Mouse (Mus musculus): ENCODE data around the gene Rnf224. TPM values are rescaled to one million over a fixed set of nuclear protein-coding genes. Genes with fewer than 3 reads are reported as not detected.

The Rnf224 gene
- polyA plus RNA-seq, 1 experiment from 2014 or later, result not detected

- Histone ChIP-seq H3K27ac (replicated peaks) (no peak overlapping the region), H3K36me3 (replicated peaks) (no peaks in the 10 kb centered on the region), H3K27me3 (peaks cover 53% of the 10 kb centered on the region), H3K9me3 (replicated peaks) (no peaks in the 10 kb centered on the region), H3K9ac (no peak overlapping the region), H3K4me2 (no peak overlapping the region), H3K4me1 (replicated peaks) (peaks cover 45% of the 10 kb centered on the region), H3K4me3 (replicated peaks) (no peak overlapping the region)
- 51% methylated on average over 4 of the region's 4 CpGs for WGBS (ENCODE audit: insufficient replicate concordance)
- no peak for ATAC-seq (ENCODE audit: insufficient read depth)
Measured at GRCm38 (mm10) chr2:25237522-25237921, 935 bp upstream of the Rnf224 start.

DNA sequence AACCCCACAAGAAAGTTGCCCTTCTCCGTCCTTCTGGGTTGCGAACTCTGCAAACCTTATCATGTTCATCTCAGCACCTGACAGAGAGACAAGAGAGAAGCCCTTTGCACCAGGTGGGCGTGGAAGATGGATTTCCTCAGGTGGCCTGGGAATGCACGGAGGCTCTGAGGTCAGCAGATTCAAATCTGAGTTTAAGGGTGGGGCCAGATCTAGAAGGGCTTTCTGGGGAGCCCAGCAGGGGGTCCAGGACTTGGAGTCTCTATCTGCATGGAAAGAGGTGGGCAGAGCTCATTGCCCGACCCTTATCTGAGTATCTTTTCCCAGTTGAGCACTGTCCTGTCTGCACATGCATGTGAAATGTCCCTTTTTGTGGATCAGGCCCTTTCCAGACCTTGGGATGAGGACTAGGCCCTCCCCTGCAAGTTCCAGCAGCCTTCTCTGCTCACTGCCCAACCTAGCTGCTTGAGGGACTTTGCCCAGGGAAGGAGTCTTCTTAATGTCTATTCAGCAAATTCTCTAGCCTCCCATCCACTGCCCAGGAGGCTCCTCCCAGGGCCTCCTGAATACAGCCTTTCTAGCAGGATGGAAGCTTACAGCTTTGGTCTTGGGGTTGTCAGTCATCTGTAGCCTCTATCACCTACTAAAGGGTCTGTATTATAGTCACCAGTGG, 1.9 kb downstream of the Rnf224 start:
- peaks cover 22% of the 10 kb centered on the region for H3K4me1 ChIP-seq (replicated peaks)
- no peak overlapping the region for H3K4me3 ChIP-seq (replicated peaks)
- H3K9me3 ChIP-seq (replicated peaks), result no peaks in the 10 kb centered on the region
- no peak overlapping the region for H3K27ac ChIP-seq (replicated peaks)
- no peak overlapping the region for H3K9ac ChIP-seq
- H3K4me2 ChIP-seq, result no peak overlapping the region
- WGBS (ENCODE audit: insufficient replicate concordance), result 55% methylated on average over 5 of the region's 5 CpGs
- peaks cover 47% of the 10 kb centered on the region; the same call in 1 of the 2 replicates for H3K27me3 ChIP-seq
- H3K36me3 ChIP-seq (replicated peaks), result no peaks in the 10 kb centered on the region
- no peak for ATAC-seq (ENCODE audit: insufficient read depth)

GRCm38 (mm10) chr2:25234050-25234449, 2.5 kb downstream of the Rnf224 start, which contains the start of gene Slc34a3:
Gene Slc34a3 (minus strand): TSS chr2:25234364.
- Histone ChIP-seq H3K4me3 (replicated peaks) (no peak within 1 kb of the TSS), H3K9ac (no peak within 1 kb of the TSS), H3K9me3 (replicated peaks) (no peaks in the 10 kb centered on the region), H3K36me3 (replicated peaks) (no peaks in the 10 kb centered on the region), H3K27ac (replicated peaks) (no peak within 1 kb of the TSS), H3K4me1 (replicated peaks) (peaks cover 23% of the 10 kb centered on the region), H3K27me3 (peaks cover 45% of the 10 kb centered on the region), H3K4me2 (no peak within 1 kb of the TSS)
- ATAC-seq (ENCODE audit: insufficient read depth), result no peak
- 60% methylated on average over 3 of the region's 3 CpGs for whole genome bisulfite sequencing (ENCODE audit: insufficient replicate concordance)

GRCm38 (mm10) chr2:25233421-25233820, 3.2 kb downstream of the Rnf224 start:
- peaks cover 29% of the 10 kb centered on the region for H3K4me1 ChIP-seq (replicated peaks)
- H3K4me2 ChIP-seq, result no peak overlapping the region
- WGBS (ENCODE audit: insufficient replicate concordance), result 12% methylated on average over 4 of the region's 4 CpGs
- no peak for ATAC-seq (ENCODE audit: insufficient read depth)
- H3K27ac ChIP-seq (replicated peaks), result no peak overlapping the region
- peaks cover 42% of the 10 kb centered on the region for H3K27me3 ChIP-seq
- H3K36me3 ChIP-seq (replicated peaks), result no peaks in the 10 kb centered on the region
- H3K9me3 ChIP-seq (replicated peaks), result no peaks in the 10 kb centered on the region
- no peak overlapping the region for H3K9ac ChIP-seq
- no peak overlapping the region for H3K4me3 ChIP-seq (replicated peaks)

GRCm38 (mm10) chr2:25231038-25231437, 5.5 kb downstream of the Rnf224 start:
- H3K9ac ChIP-seq, result no peak overlapping the region
- H3K4me3 ChIP-seq (replicated peaks), result no peak overlapping the region
- no peak for ATAC-seq (ENCODE audit: insufficient read depth)
- H3K27me3 ChIP-seq, result peaks cover 31% of the 10 kb centered on the region
- no peaks in the 10 kb centered on the region for H3K36me3 ChIP-seq (replicated peaks)
- H3K4me1 ChIP-seq (replicated peaks), result peaks cover 41% of the 10 kb centered on the region
- no peak overlapping the region for H3K27ac ChIP-seq (replicated peaks)
- 63% methylated on average over 12 of the region's 12 CpGs for WGBS (ENCODE audit: insufficient replicate concordance)
- H3K4me2 ChIP-seq, result no peak overlapping the region
- no peaks in the 10 kb centered on the region for H3K9me3 ChIP-seq (replicated peaks)

DNA sequence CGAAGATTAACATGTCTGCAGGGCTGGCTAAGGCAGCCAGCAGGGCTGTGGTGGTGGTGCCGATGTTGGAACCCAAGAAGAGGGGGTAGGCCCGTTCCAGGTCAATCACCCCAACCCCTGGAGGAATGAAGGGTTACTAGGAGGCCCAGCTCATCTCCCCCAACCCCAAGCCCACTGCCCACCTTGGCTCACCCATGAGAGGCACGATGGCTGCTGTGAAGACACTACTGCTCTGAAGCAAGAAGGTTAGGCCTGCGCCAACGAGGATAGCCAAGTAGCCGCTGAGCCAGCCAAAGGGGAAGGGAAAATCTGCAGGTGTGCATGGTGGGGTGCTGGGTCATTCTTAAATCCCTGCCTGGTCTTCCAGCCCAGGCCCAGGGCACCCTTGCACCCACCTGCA, 6.0 kb downstream of the Rnf224 start:
- no peak overlapping the region for H3K9ac ChIP-seq
- no peak for ATAC-seq (ENCODE audit: insufficient read depth)
- 75% methylated on average over 7 of the region's 7 CpGs for WGBS (ENCODE audit: insufficient replicate concordance)

GRCm38 (mm10) chr2:25229582-25229981, 7.0 kb downstream of the Rnf224 start:
- Histone ChIP-seq H3K4me3 (replicated peaks) (no peak overlapping the region), H3K27me3 (peaks cover 25% of the 10 kb centered on the region), H3K9ac (no peak overlapping the region), H3K4me1 (replicated peaks) (peaks cover 47% of the 10 kb centered on the region), H3K4me2 (no peak overlapping the region), H3K9me3 (replicated peaks) (no peaks in the 10 kb centered on the region), H3K27ac (replicated peaks) (no peak overlapping the region), H3K36me3 (replicated peaks) (no peaks in the 10 kb centered on the region)
- 71% methylated on average over 5 of the region's 5 CpGs for WGBS (ENCODE audit: insufficient replicate concordance)
- no peak for ATAC-seq (ENCODE audit: insufficient read depth)

More for the DNA sequence above, 6.0 kb downstream of the Rnf224 start:
- Histone ChIP-seq H3K36me3 (replicated peaks) (no peaks in the 10 kb centered on the region), H3K4me1 (replicated peaks) (peaks cover 45% of the 10 kb centered on the region), H3K4me3 (replicated peaks) (no peak overlapping the region), H3K27ac (replicated peaks) (no peak overlapping the region), H3K4me2 (no peak overlapping the region), H3K27me3 (peaks cover 31% of the 10 kb centered on the region), H3K9me3 (replicated peaks) (no peaks in the 10 kb centered on the region)

DNA sequence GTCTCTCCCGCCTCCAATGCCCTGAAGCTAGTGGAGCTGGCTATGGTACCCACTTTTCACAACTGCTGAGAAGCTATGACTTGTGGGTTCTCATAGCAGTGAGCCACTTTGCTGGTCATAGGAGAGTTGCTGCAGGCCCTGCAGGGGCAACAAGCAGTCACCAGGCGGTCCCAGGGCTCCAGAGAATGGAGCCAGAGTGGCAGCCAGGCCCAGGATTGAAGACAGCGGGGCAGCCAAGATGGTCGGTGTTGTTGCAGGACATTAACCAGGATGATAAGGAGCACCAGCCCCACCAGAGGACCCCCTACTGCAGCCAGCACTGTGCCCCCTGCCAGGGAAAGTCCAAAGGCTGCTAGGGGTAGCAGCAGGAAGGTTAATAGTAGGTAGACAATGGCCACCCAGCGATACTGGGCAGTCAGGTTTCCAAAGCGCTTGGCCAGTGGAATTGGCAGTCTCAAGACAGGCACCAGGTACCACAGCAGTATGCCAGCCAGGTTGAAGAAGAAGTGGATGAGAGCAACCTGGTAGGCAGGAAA, 7.5 kb downstream of the Rnf224 start:
- WGBS (ENCODE audit: insufficient replicate concordance), result 71% methylated on average over 6 of the region's 6 CpGs
- Histone ChIP-seq H3K4me1 (replicated peaks) (peaks cover 42% of the 10 kb centered on the region), H3K27me3 (peaks cover 25% of the 10 kb centered on the region), H3K36me3 (replicated peaks) (no peaks in the 10 kb centered on the region), H3K4me2 (peak overlapping the region; percentile 70), H3K27ac (replicated peaks) (no peak overlapping the region), H3K9ac (no peak overlapping the region), H3K4me3 (replicated peaks) (peak overlapping the region; percentile 44; the same call in 1 of the 2 replicates), H3K9me3 (replicated peaks) (no peaks in the 10 kb centered on the region)
- ATAC-seq (ENCODE audit: insufficient read depth), result no peak

- ATAC-seq (ENCODE audit: insufficient read depth), result no peak
- H3K9ac ChIP-seq, result peak overlapping the region; percentile 46
- peaks cover 25% of the 10 kb centered on the region for H3K27me3 ChIP-seq
- H3K9me3 ChIP-seq (replicated peaks), result no peaks in the 10 kb centered on the region
- peak overlapping the region; percentile 71 for H3K27ac ChIP-seq (replicated peaks)
- peaks cover 40% of the 10 kb centered on the region for H3K4me1 ChIP-seq (replicated peaks)
- peak overlapping the region; percentile 70 for H3K4me2 ChIP-seq
- peaks cover 4% of the 10 kb centered on the region for H3K36me3 ChIP-seq (replicated peaks)
- WGBS (ENCODE audit: insufficient replicate concordance), result under 1% methylated on average over 7 of the region's 7 CpGs
- peak overlapping the region; percentile 44 for H3K4me3 ChIP-seq (replicated peaks)
Measured at GRCm38 (mm10) chr2:25228431-25228889, 8.1 kb downstream of the Rnf224 start.

GRCm38 (mm10) chr2:25227406-25227805, 9.2 kb downstream of the Rnf224 start:
- H3K36me3 ChIP-seq (replicated peaks), result peaks cover 15% of the 10 kb centered on the region
- peaks cover 17% of the 10 kb centered on the region for H3K27me3 ChIP-seq
- H3K27ac ChIP-seq (replicated peaks), result peak overlapping the region; percentile 71; the same call in 1 of the 2 replicates
- 91% methylated on average over 4 of the region's 4 CpGs for WGBS (ENCODE audit: insufficient replicate concordance)
- no peak overlapping the region for H3K9ac ChIP-seq
- H3K9me3 ChIP-seq (replicated peaks), result no peaks in the 10 kb centered on the region
- no peak overlapping the region for H3K4me3 ChIP-seq (replicated peaks)
- no peak for ATAC-seq (ENCODE audit: insufficient read depth)
- H3K4me1 ChIP-seq (replicated peaks), result peaks cover 41% of the 10 kb centered on the region
- no peak overlapping the region for H3K4me2 ChIP-seq

DNA sequence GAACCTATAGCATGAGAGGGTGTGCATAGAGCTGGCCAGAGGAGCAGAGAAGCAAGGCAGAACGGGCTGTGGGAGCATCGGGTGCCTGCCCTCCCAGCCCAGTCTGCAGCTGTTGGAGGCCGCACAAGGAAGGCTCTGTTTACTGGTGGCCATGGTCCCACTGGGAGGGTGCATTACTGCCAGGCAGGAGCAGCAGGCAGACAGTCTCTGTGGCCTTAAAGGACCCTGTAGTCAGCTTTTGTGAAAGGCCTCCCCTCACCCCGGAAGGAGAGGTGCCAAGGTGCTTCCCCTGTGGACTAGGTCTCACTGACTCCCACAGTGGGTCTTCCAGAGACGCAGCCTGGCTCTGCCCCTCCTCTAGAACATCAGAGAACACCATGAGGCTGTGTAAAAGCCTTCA, 9.7 kb downstream of the Rnf224 start:
- peaks cover 20% of the 10 kb centered on the region for H3K36me3 ChIP-seq (replicated peaks)
- WGBS (ENCODE audit: insufficient replicate concordance), result 80% methylated on average over 5 of the region's 5 CpGs
- no peak overlapping the region for H3K4me3 ChIP-seq (replicated peaks)
- H3K4me2 ChIP-seq, result no peak overlapping the region
- no peak for ATAC-seq (ENCODE audit: insufficient read depth)
- peak overlapping the region; percentile 2; the same call in 1 of the 2 replicates for H3K27ac ChIP-seq (replicated peaks)
- peaks cover 17% of the 10 kb centered on the region for H3K27me3 ChIP-seq
- H3K9ac ChIP-seq, result no peak overlapping the region
- no peaks in the 10 kb centered on the region for H3K9me3 ChIP-seq (replicated peaks)
- peaks cover 43% of the 10 kb centered on the region for H3K4me1 ChIP-seq (replicated peaks)

Measured in liver, embryonic 15.5 days (tissue).